Mouse (Mus musculus): Measurements from ENCODE around the gene Mark4. TPM values are rescaled to one million over a fixed set of nuclear protein-coding genes. Genes with fewer than 3 reads are reported as not detected.
A peak's percentile ranks its signal among the peaks of the same experiment; 100 is the strongest.

Mark4 gene
- polyA plus RNA-seq, 1 experiment from 2014 or later: 5.2 TPM

DNA sequence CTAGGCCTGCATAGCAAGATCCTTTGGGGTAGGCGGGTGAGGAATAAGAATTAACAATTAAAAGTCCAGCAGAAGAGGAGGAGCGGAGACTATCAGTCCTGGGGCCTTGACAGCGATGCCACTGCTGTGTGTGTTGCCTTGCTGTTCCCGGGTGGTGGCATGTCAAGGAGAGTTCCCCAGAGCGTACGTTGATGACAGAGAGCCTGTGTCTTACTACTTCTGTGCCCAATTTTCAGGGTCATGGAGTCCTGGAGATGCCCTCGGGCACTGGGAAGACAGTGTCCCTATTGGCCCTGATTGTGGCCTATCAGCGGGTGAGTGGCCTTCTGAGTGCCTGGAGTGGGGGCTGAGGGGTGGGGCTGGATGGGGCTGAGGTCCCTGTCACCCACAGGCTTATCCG, 74.9 kb downstream of the Mark4 start:
- Histone ChIP-seq H3K4me3 (ENCODE audit: low read depth, low read length) (no peak overlapping the region), H3K4me2 (replicated peaks; ENCODE audit: low read depth) (no peak overlapping the region), H3K27me3 (ENCODE audit: control insufficient read depth, insufficient read depth, low read length) (no peaks in the 10 kb centered on the region), H3K27ac (replicated peaks) (no peak overlapping the region), H3K9ac (ENCODE audit: low read length) (no peak overlapping the region), H3K4me1 (replicated peaks; ENCODE audit: control insufficient read depth, insufficient read depth) (0 out of 2 replicates have a peak, but pooled peaks cover 2% of the 10 kb centered on the region), H3K36me3 (ENCODE audit: control insufficient read depth, insufficient read depth, low read length) (peaks cover 6% of the 10 kb centered on the region; the same call in 1 of the 2 replicates), H3K9me3 (ENCODE audit: control insufficient read depth, low read length) (no peaks in the 10 kb centered on the region)
- WGBS: 86% methylated on average over 9 of the region's 9 CpGs
- TF ChIP-seq CTCF (IDR thresholded peaks at IDR 0.05; ENCODE audit: low read depth) (no peak), EP300 (optimal IDR thresholded peaks at IDR 0.05) (no peak)
- DNase-seq (ENCODE audit: low spot score) (no peak), ATAC-seq (ENCODE audit: low FRiP score, low TSS enrichment) (no peak)

DNA sequence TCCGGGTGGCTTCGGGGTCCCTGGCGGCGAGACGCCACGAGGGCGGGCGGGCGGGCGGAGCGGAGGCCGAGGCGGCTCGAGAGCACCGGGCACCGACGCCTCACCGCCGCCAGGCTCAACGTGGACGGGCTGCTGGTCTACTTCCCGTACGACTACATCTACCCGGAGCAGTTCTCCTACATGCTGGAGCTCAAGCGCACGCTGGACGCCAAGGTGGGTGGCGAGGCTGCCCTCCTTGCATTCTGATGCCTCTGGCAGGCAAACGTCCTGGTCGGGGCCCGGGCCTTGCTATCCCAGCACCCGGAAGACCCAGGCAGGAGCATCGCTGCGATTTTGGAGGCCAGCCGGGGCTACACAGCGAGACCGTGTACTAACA, 76.5 kb downstream of the Mark4 start:
- Histone ChIP-seq H3K4me2 (replicated peaks; ENCODE audit: low read depth) (peak overlapping the region; percentile 74), H3K9ac (ENCODE audit: low read length) (peak overlapping the region; percentile 79), H3K36me3 (ENCODE audit: control insufficient read depth, insufficient read depth, low read length) (peaks cover 6% of the 10 kb centered on the region; the same call in 1 of the 2 replicates), H3K4me3 (ENCODE audit: low read depth, low read length) (peak overlapping the region; percentile 77), H3K9me3 (ENCODE audit: control insufficient read depth, low read length) (no peaks in the 10 kb centered on the region), H3K27ac (replicated peaks) (peak overlapping the region; percentile 53; the same call in 1 of the 2 replicates), H3K27me3 (ENCODE audit: control insufficient read depth, insufficient read depth, low read length) (no peaks in the 10 kb centered on the region), H3K4me1 (replicated peaks; ENCODE audit: control insufficient read depth, insufficient read depth) (0 out of 2 replicates have a peak, but pooled peaks cover 2% of the 10 kb centered on the region)
- no peak for TF ChIP-seq CTCF (IDR thresholded peaks at IDR 0.05; ENCODE audit: low read depth)
- TF ChIP-seq EP300 (optimal IDR thresholded peaks at IDR 0.05): no peak
- DNase-seq (ENCODE audit: low spot score) (no peak), ATAC-seq (ENCODE audit: low FRiP score, low TSS enrichment) (peak; percentile 67)
- WGBS: 0% methylated on average over 23 of the region's 37 CpGs

DNA sequence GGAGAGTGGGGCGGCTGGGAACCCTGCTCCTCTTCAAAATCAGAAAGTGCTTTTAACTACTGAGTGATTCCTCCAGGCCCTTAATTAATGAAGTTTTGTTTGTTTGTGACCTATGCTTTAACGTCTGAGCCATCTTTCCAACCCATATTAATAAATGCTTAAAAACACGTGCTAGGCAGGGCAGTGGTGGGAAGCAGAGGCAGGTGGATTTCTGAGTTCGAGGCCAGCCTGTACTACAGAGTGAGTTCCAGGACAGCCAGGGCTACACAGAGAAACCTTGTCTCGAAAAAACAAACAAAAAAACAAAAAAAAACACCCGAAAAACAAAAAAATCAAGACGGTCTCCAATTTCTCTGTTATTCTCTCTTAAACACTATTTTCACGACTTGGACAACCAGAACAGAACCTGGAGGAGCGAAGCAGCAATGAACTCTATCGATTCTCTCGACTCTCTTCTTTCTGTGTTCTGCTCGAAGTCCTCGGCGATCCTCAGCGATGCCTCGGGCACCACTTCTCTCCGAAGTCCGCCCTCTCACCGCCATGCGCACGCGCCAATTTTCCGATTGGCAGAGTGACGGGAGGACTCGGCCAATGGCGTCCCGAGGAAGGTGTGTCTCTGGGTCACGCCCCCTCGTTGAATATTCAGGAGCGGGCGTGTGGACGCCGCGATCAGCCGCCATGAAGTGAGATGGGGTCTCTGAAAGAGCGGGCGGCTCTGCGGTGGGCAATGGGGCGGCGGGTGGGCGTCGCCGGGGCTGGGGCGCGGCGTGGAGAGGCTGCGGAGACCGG, 77.0 kb downstream of the Mark4 start, which contains the start of gene Ercc2:
TSS of gene Ercc2 (plus strand) at position 634 of the 789 bp plus-strand sequence.
- DNase-seq (ENCODE audit: low spot score): peak; percentile 99
- Histone ChIP-seq H3K4me1 (replicated peaks; ENCODE audit: control insufficient read depth, insufficient read depth) (0 out of 2 replicates have a peak, but pooled peaks cover 2% of the 10 kb centered on the region), H3K27ac (replicated peaks) (peak within 1 kb of the TSS; percentile 53; the same call in 1 of the 2 replicates), H3K9me3 (ENCODE audit: control insufficient read depth, low read length) (no peaks in the 10 kb centered on the region), H3K9ac (ENCODE audit: low read length) (peak within 1 kb of the TSS; percentile 79), H3K4me3 (ENCODE audit: low read depth, low read length) (peak within 1 kb of the TSS; percentile 77), H3K4me2 (replicated peaks; ENCODE audit: low read depth) (peak within 1 kb of the TSS; percentile 74), H3K36me3 (ENCODE audit: control insufficient read depth, insufficient read depth, low read length) (peaks cover 4% of the 10 kb centered on the region; the same call in 1 of the 2 replicates), H3K27me3 (ENCODE audit: control insufficient read depth, insufficient read depth, low read length) (no peaks in the 10 kb centered on the region)
- peak; percentile 94 for ATAC-seq (ENCODE audit: low FRiP score, low TSS enrichment)
- WGBS: 5% methylated on average over 44 of the region's 48 CpGs
- TF ChIP-seq EP300 (optimal IDR thresholded peaks at IDR 0.05) (no peak), CTCF (IDR thresholded peaks at IDR 0.05; ENCODE audit: low read depth) (0 out of 2 replicates have a peak, but pooled peaks have one; percentile 11)

DNA sequence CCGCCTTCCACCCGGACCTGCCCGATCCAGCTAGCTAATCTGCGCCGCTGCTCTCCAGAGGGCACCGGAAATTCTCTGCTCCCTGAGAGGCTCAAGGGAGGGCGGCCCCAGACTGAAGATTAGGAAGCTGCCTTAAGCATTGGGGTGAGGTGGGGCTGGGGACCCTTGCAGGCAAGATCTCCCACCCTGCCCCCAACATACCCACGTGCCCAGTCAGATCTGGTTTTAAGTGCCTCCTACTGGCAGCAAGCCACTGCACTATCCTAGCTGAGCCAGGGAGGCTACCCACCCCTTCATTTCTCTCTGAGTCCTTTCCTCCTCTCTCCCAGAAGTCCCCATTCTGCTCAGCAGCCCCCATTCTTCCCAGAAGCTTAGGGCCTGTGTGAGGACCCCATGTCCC, 80.6 kb downstream of the Mark4 start:
- no peak overlapping the region for H3K4me2 ChIP-seq (replicated peaks; ENCODE audit: low read depth)
- no peak overlapping the region for H3K27ac ChIP-seq (replicated peaks)
- 0 out of 2 replicates have a peak, but pooled peaks cover 2% of the 10 kb centered on the region for H3K4me1 ChIP-seq (replicated peaks; ENCODE audit: control insufficient read depth, insufficient read depth)
- no peaks in the 10 kb centered on the region; the same call in 1 of the 2 replicates for H3K36me3 ChIP-seq (ENCODE audit: control insufficient read depth, insufficient read depth, low read length)
- ATAC-seq (ENCODE audit: low FRiP score, low TSS enrichment) (no peak), DNase-seq (ENCODE audit: low spot score) (no peak)
- H3K27me3 ChIP-seq (ENCODE audit: control insufficient read depth, insufficient read depth, low read length): no peaks in the 10 kb centered on the region
- H3K9ac ChIP-seq (ENCODE audit: low read length): no peak overlapping the region
- 64% methylated on average over 8 of the region's 8 CpGs for WGBS
- no peak for TF ChIP-seq CTCF (IDR thresholded peaks at IDR 0.05; ENCODE audit: low read depth)
- TF ChIP-seq EP300 (optimal IDR thresholded peaks at IDR 0.05): no peak
- no peak overlapping the region for H3K4me3 ChIP-seq (ENCODE audit: low read depth, low read length)
- no peaks in the 10 kb centered on the region for H3K9me3 ChIP-seq (ENCODE audit: control insufficient read depth, low read length)

DNA sequence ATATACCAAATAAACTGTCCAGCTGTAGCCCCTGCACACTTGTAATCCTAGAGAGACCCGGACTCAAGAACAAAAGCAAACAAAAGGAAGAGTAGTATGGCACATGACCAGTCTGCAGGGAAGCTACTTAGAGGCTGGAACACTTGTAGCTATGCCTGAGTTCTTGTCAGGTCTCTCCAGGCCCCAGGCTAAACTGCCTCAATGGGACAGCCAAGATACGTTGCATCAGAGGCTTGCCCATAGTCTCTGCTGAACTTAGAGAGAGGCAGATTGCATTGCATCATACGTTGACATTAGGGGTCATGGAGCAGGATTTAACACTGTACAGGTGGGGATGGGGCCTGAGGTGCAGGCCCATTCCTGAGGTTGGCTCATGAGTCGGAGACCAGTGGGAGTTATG, 82.6 kb downstream of the Mark4 start:
- ATAC-seq (ENCODE audit: low FRiP score, low TSS enrichment): peak; percentile 16; the same call in 1 of the 2 replicates
- DNase-seq (ENCODE audit: low spot score): no peak
- H3K9me3 ChIP-seq (ENCODE audit: control insufficient read depth, low read length): no peaks in the 10 kb centered on the region
- 84% methylated on average over 4 of the region's 4 CpGs for WGBS
- H3K4me3 ChIP-seq (ENCODE audit: low read depth, low read length): no peak overlapping the region
- no peak for TF ChIP-seq CTCF (IDR thresholded peaks at IDR 0.05; ENCODE audit: low read depth)
- TF ChIP-seq EP300 (optimal IDR thresholded peaks at IDR 0.05): no peak
- H3K9ac ChIP-seq (ENCODE audit: low read length): no peak overlapping the region
- H3K27me3 ChIP-seq (ENCODE audit: control insufficient read depth, insufficient read depth, low read length): no peaks in the 10 kb centered on the region
- peaks cover 3% of the 10 kb centered on the region; the same call in 1 of the 2 replicates for H3K36me3 ChIP-seq (ENCODE audit: control insufficient read depth, insufficient read depth, low read length)
- no peak overlapping the region for H3K27ac ChIP-seq (replicated peaks)
- no peaks in the 10 kb centered on the region for H3K4me1 ChIP-seq (replicated peaks; ENCODE audit: control insufficient read depth, insufficient read depth)
- no peak overlapping the region for H3K4me2 ChIP-seq (replicated peaks; ENCODE audit: low read depth)

DNA sequence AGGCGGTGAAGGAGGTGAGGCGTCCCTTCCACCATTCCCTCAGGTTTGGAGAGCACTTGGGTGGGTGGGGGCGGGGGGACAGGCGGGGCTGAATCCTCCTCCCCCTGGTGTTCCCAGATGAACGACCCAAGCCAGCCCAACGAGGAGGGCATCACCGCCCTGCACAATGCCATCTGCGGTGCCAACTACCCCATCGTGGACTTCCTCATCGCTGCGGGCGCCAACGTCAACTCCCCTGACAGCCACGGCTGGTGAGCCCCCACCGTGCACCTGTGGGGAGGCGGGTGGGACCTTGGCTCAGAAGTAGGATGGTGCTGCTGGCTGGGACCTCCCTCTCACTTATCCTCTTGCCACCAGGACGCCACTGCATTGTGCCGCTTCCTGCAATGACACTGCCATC, 83.3 kb downstream of the Mark4 start:
- Histone ChIP-seq H3K27me3 (ENCODE audit: control insufficient read depth, insufficient read depth, low read length) (no peaks in the 10 kb centered on the region), H3K9ac (ENCODE audit: low read length) (no peak overlapping the region), H3K36me3 (ENCODE audit: control insufficient read depth, insufficient read depth, low read length) (peaks cover 3% of the 10 kb centered on the region; the same call in 1 of the 2 replicates), H3K4me2 (replicated peaks; ENCODE audit: low read depth) (no peak overlapping the region), H3K27ac (replicated peaks) (no peak overlapping the region), H3K4me3 (ENCODE audit: low read depth, low read length) (no peak overlapping the region), H3K9me3 (ENCODE audit: control insufficient read depth, low read length) (no peaks in the 10 kb centered on the region), H3K4me1 (replicated peaks; ENCODE audit: control insufficient read depth, insufficient read depth) (no peaks in the 10 kb centered on the region)
- WGBS: 82% methylated on average over 18 of the region's 18 CpGs
- 0 out of 2 replicates have a peak, but pooled peaks have one; percentile 8 for ATAC-seq (ENCODE audit: low FRiP score, low TSS enrichment)
- no peak for DNase-seq (ENCODE audit: low spot score)
- TF ChIP-seq EP300 (optimal IDR thresholded peaks at IDR 0.05) (no peak), CTCF (IDR thresholded peaks at IDR 0.05; ENCODE audit: low read depth) (no peak)

MicroRNAs encoded within 50 kb of the gene (microRNA counts, 519-probe panel; counts per million panel counts)
- not detected for microRNA mmu-miR-343

Small RNA genes within 50 kb of the gene (microRNA-seq; reads per million reads assigned to microRNA genes)
- not detected for gene Mir343

Other genes starting within 250 kb of the Mark4 start
- gene Gpr4, start 246.3 kb downstream of the Mark4 start, polyA plus RNA-seq (2015; fragmentation: Nextera tagmentation; extraction: Ambion mirVana): 0.85 and 1.3 TPM in 2 replicates
- 20.3 and 20.7 TPM in 2 replicates for gene Opa3, start 230.5 kb downstream of the Mark4 start, polyA plus RNA-seq (2015; fragmentation: Nextera tagmentation; extraction: Ambion mirVana)
- gene Vasp, start 187.0 kb downstream of the Mark4 start, polyA plus RNA-seq (2015; fragmentation: Nextera tagmentation; extraction: Ambion mirVana): 108 and 120 TPM in 2 replicates
- gene Ppm1n, start 178.8 kb downstream of the Mark4 start, polyA plus RNA-seq (2015; fragmentation: Nextera tagmentation; extraction: Ambion mirVana): 0.17 and 0.21 TPM in 2 replicates
- gene Rtn2, start 176.2 kb downstream of the Mark4 start, polyA plus RNA-seq (2015; fragmentation: Nextera tagmentation; extraction: Ambion mirVana): 10.1 and 12.1 TPM in 2 replicates
- gene Fosb, start 148.8 kb downstream of the Mark4 start, polyA plus RNA-seq (2015; fragmentation: Nextera tagmentation; extraction: Ambion mirVana): 0.21 and 0.38 TPM in 2 replicates
- 32.8 and 36.9 TPM in 2 replicates for gene Ercc1, start 114.0 kb downstream of the Mark4 start, polyA plus RNA-seq (2015; fragmentation: Nextera tagmentation; extraction: Ambion mirVana)
- gene Cd3eap, start 99.3 kb downstream of the Mark4 start, polyA plus RNA-seq (2015; fragmentation: Nextera tagmentation; extraction: Ambion mirVana): 13.4 and 13.6 TPM in 2 replicates
- gene Ppp1r13l, start 99.1 kb downstream of the Mark4 start, polyA plus RNA-seq (2015; fragmentation: Nextera tagmentation; extraction: Ambion mirVana): 10.3 and 12.2 TPM in 2 replicates
- gene Ercc2, start 76.8 kb downstream of the Mark4 start, polyA plus RNA-seq (2015; fragmentation: Nextera tagmentation; extraction: Ambion mirVana): 6.0 and 6.4 TPM in 2 replicates
- 24.3 and 26.5 TPM in 2 replicates for gene Klc3, start 54.7 kb downstream of the Mark4 start, polyA plus RNA-seq (2015; fragmentation: Nextera tagmentation; extraction: Ambion mirVana)
- 42.1 and 43.6 TPM in 2 replicates for gene Ckm, start 54.0 kb downstream of the Mark4 start, polyA plus RNA-seq (2015; fragmentation: Nextera tagmentation; extraction: Ambion mirVana)
- gene Exoc3l2, start 4.5 kb upstream of the Mark4 start, polyA plus RNA-seq (2015; fragmentation: Nextera tagmentation; extraction: Ambion mirVana): 0.97 and 1.1 TPM in 2 replicates
- 3.2 and 3.7 TPM in 2 replicates for gene Bloc1s3, start 49.5 kb upstream of the Mark4 start, polyA plus RNA-seq (2015; fragmentation: Nextera tagmentation; extraction: Ambion mirVana)
- gene Trappc6a, start 49.6 kb upstream of the Mark4 start, polyA plus RNA-seq (2015; fragmentation: Nextera tagmentation; extraction: Ambion mirVana): 113 and 123 TPM in 2 replicates
- 30.8 and 33.0 TPM in 2 replicates for gene Nkpd1, start 59.0 kb upstream of the Mark4 start, polyA plus RNA-seq (2015; fragmentation: Nextera tagmentation; extraction: Ambion mirVana)
- 16.5 and 21.2 TPM in 2 replicates for gene Ppp1r37, start 104.3 kb upstream of the Mark4 start, polyA plus RNA-seq (2015; fragmentation: Nextera tagmentation; extraction: Ambion mirVana)
- 3.7 and 5.0 TPM in 2 replicates for gene Zfp296, start 118.5 kb upstream of the Mark4 start, polyA plus RNA-seq (2015; fragmentation: Nextera tagmentation; extraction: Ambion mirVana)
- gene Gemin7, start 118.8 kb upstream of the Mark4 start, polyA plus RNA-seq (2015; fragmentation: Nextera tagmentation; extraction: Ambion mirVana): 108 and 114 TPM in 2 replicates
- gene Clasrp, start 145.7 kb upstream of the Mark4 start, polyA plus RNA-seq (2015; fragmentation: Nextera tagmentation; extraction: Ambion mirVana): 19.0 and 21.5 TPM in 2 replicates
- gene Relb, start 170.6 kb upstream of the Mark4 start, polyA plus RNA-seq (2015; fragmentation: Nextera tagmentation; extraction: Ambion mirVana): 7.3 and 8.7 TPM in 2 replicates
- 55.0 and 65.1 TPM in 2 replicates for gene Clptm1, start 206.2 kb upstream of the Mark4 start, polyA plus RNA-seq (2015; fragmentation: Nextera tagmentation; extraction: Ambion mirVana)
- gene Apoc2, start 219.1 kb upstream of the Mark4 start, polyA plus RNA-seq (2015; fragmentation: Nextera tagmentation; extraction: Ambion mirVana): 8.7 and 10.7 TPM in 2 replicates
- gene Gm44805, start 222.6 kb upstream of the Mark4 start, polyA plus RNA-seq (2015; fragmentation: Nextera tagmentation; extraction: Ambion mirVana): not detected in 2 replicates
- 2.8 and 6.1 TPM in 2 replicates for gene Apoc4, start 222.7 kb upstream of the Mark4 start, polyA plus RNA-seq (2015; fragmentation: Nextera tagmentation; extraction: Ambion mirVana)
- gene Apoc1, start 233.8 kb upstream of the Mark4 start, polyA plus RNA-seq (2015; fragmentation: Nextera tagmentation; extraction: Ambion mirVana): 79.6 and 88.4 TPM in 2 replicates
- 383 and 436 TPM in 2 replicates for gene Apoe, start 240.4 kb upstream of the Mark4 start, polyA plus RNA-seq (2015; fragmentation: Nextera tagmentation; extraction: Ambion mirVana)

Measured in stomach, postnatal 0 days (tissue).